Mouse (Mus musculus): ENCODE measurements at regions not wholly inside any gene's neighbourhood (a gene's known extent, or its start where the extent isn't known, plus 50 kb on each side); places are given as distances from the start of the nearest gene placed in this dataset.

GRCm38 (mm10) chr6:143373686-143374273 lies 206.8 kb downstream of the Etnk1 start:
- no peak for DNase-seq (ENCODE audit: low spot score)

DNA sequence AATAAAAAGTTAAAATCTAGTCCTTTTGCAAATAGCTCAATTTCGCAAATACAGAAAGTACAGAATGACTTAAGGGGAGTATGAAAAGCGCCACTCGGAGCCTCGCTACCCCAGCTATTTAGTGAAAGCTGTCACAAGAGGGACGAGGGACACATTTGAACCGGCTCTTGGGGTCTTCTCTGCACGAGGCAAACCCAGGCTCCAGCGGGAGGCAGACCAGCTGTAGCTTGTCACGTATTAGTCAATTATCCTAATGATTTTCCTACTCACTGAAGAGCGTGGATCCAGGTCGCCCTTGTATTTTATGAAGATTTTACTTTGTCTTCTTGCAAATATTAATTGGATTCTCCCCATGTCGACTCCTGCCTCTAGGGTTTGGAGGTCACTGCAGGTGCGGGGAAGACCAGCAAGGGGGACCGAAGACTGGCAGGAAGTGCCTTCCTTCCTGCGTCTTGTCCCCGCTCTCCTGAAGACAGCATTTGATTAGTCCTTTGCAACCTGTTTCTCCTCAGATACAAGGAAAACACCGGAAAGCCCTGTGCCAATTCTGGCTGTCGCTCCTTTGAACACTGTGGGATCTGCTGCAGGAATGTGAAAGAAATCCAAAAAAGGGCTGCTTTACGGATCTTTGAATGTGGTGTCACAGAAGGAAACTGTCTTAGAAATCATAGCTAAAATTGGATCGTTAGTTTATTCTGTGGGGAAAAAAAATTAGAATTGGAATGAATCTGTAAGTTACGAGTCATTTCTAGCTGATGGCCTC lies 209.1 kb downstream of the Etnk1 start:
- DNase-seq (ENCODE audit: low spot score), result no peak

GRCm38 (mm10) chr6:143377121-143377520 lies 210.1 kb downstream of the Etnk1 start:
- no peak for DNase-seq (ENCODE audit: low spot score)

- DNase-seq (ENCODE audit: low spot score), result no peak
Observed at GRCm38 (mm10) chr6:143378126-143378525, 211.1 kb downstream of the Etnk1 start.

DNA sequence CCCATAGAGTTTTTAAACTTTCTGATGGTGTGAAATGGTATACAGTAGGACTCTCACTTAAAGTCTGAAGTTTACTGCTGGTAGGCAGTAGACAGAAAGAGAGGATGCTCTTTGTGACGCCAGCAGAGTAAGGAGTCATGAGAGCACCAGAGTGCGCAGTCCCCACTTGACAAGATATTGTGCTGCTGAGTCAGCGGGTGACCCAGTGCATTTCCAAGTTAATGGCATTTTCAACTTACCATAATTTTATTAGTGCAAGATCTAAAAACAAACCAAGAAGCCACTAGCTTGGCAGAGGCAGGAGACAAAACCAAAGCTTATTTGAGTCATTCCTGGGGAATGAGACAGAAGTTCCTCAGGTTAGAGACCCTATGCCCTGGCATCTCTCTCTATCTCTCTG lies 213.5 kb downstream of the Etnk1 start:
- DNase-seq (ENCODE audit: low spot score), result no peak

DNA sequence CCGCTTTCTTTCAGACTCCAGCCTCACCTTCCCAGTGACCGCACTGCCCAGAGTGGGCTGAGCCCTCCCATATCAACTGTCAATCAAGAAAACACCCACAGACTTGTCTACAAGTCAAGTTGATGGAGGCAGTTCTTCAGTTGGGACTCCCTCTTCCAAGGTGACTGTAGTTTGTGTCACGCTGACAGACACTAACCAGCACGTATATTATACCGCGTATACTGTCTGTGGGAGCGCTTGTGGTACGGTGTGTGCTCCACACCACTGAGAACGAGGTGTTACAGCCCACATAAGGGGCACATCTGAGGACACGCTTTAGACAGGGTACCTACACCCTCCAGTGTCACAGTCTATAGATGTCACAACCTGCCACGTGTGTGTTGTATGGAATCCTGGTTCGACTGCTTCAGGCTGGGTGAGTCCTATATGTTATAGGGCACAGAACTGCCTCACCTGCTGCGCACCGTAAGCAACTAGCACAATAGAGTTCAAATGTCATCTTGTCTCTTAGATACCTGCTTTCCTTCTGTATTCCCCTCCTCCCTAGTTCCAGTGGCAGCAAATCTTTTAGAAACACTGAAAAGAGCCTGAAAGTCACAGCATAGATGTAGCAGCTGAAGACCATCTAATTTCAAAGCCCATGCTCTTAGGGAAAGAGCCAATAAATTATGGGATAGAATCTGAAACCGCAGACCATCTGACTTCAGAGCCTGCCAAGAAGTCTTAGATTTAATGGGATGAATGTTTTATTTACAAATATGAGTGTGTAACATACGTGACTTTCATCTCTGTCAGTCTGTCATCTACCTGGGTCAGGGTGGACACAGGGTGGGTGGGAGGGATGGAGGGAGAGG lies 219.8 kb downstream of the Etnk1 start:
- no peak for DNase-seq (ENCODE audit: low spot score)

DNA sequence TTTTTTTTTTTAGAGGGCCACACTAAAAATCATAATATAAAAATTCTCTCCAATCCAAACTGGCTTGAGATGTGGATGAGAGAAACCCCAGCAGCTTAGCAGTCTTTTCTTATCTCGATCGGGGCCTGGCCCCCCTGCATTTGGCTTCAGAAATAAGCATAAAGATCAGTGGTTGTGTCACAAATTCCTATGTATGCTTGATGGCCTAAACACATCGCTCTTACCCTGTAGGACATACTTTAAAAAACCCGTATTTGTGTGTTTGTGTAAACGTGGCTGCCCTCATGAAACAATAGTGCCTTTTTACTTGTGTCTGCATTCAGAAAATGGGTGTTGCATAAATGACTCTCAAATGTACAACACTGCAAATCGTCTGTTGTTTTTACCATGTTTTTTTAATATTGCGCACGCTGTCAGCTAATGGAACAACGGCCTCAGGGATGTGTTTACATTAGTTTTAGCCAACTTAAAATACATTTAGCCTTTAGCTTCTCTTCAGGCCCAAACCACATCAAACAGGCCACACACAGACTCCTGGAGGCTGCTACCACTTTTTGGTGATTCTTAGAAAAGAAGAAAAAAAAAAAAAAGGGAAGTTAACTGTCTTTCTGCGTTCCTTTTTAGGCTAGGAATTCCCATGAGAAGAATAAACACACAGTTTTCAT lies 226.7 kb downstream of the Etnk1 start:
- no peak for DNase-seq (ENCODE audit: low spot score)

GRCm38 (mm10) chr6:143394377-143394776 lies 227.4 kb downstream of the Etnk1 start:
- no peak for DNase-seq (ENCODE audit: low spot score)

DNA sequence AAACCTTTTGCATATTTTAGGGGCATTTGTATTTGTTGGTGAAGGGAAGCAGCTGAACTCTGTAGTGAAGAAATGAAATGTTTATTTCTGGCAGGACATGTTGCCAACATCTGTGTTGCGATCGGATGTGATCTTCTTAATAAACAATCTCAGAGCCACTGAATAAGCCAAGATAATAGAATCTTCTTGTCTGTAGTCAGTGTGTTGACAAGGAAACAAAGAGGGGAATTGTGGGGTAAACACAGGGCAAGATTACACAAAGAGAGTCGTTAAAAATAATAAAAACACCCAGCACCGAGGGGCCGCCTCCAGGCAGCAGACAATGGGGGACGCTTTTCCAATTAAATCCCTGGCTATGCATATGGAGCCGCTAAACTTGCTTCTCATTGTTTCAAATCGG lies 234.4 kb downstream of the Etnk1 start:
- DNase-seq (ENCODE audit: low spot score), result no peak

DNA sequence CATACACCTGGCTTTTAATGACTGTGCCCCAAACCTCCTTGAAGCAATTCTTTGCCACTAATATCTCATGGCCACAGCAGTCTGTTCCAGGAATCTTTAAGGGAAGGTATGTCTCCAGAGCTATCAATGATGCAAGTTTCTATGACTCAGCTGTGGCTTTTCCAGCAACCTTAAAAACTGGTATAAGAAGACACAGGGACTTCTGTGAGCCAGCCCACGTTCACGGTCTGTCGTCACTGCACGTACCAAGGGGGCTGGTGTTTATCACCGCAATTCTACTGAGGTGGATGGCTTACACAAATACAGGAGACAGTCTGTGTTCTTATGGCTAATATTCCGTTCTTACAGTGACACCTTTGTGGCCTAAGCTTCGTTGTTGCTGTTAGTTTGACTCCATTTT lies 234.9 kb downstream of the Etnk1 start:
- DNase-seq (ENCODE audit: low spot score), result no peak

DNA sequence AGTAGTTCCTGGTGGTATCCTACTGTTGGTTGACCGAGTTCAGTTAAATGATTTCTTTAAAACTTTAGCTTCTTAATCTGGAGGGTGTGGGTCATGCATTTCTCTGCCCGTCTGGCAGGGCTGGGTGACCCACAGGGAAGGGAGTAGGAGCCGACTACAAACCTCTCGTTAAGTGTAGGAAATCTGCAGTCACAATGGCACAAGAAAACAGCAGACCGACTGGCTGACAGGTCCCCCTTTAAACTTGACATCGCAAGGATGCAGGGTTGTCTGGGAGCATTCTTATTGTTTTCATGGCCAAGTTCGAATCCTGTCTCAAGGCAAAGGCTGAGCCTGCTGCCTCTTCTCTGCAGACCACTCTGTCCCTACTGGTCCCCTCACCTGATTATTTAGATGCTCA lies 235.7 kb downstream of the Etnk1 start:
- DNase-seq (ENCODE audit: low spot score), result no peak

- DNase-seq (ENCODE audit: low spot score), result no peak
Observed at GRCm38 (mm10) chr6:143404521-143404920, 237.5 kb downstream of the Etnk1 start.

- no peak for DNase-seq (ENCODE audit: low spot score)
Observed at GRCm38 (mm10) chr6:143412056-143412455, 245.0 kb downstream of the Etnk1 start.

GRCm38 (mm10) chr6:143412721-143413120 lies 245.7 kb downstream of the Etnk1 start:
- DNase-seq (ENCODE audit: low spot score), result no peak

DNA sequence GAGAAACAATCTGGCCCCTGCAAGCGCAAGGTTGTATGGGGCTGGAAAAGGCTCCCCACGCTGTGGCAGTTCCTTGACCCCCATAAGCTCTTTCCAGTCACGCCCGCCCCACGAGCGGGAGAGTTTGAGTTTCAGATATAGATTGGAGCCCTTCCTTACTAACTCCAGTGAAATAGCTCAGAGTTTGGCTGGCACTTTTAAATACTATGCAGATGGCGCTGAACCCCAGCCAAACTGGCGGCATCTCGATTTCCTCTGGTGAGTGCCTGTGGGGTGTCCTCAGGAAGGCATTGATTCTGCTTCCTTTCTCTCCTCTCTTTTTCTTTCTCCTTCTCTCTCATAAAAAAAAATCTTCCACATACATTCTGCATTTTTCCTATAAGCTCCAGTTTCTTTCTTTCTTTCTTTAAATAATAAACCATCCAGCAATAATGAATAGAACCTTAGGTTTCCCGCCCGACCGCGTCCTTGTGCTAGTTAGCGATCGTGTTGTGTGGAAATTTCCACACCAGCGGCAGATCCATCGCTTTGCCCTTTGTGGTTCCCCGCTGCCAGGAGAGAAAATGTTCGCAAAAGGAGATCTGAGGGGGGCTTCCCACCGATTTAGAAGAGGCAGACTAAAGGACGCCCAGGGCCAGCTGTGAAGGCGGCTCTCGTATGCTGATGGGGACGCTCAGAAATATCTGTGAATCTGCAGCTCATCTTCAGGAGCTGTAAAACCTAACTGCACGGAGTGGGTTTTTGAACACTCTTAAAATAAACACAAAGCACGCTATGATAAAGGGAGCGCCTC lies 247.8 kb downstream of the Etnk1 start:
- DNase-seq (ENCODE audit: low spot score), result no peak

GRCm38 (mm10) chr6:143415383-143415778 lies 248.4 kb downstream of the Etnk1 start:
- DNase-seq (ENCODE audit: low spot score), result no peak

GRCm38 (mm10) chr6:143419872-143420271 lies 252.9 kb downstream of the Etnk1 start:
- DNase-seq (ENCODE audit: low spot score), result no peak

- DNase-seq (ENCODE audit: low spot score), result no peak
Observed at GRCm38 (mm10) chr6:143423026-143423425, 256.0 kb downstream of the Etnk1 start.

GRCm38 (mm10) chr6:143425182-143425829 lies 258.3 kb downstream of the Etnk1 start:
- no peak for DNase-seq (ENCODE audit: low spot score)

- no peak for DNase-seq (ENCODE audit: low spot score)
Observed at GRCm38 (mm10) chr6:143431896-143432450, 265.0 kb downstream of the Etnk1 start.
